Mouse (Mus musculus) lung, postnatal 25 days (tissue): Measurements from ENCODE around the gene Rars2.
A peak's percentile ranks its signal among the peaks of the same experiment; 100 is the strongest.

Experiments used
- DNase-seq: peaks from one replicate; pipeline ENCODE4 v3.0.0; 2022; ENCODE audit warnings: low spot score

Rars2 gene

GRCm38 (mm10) chr4:34640731-34641130 lies 26.0 kb downstream of the Rars2 start:
- DNase-seq: no peak

- DNase-seq: no peak
Measured at GRCm38 (mm10) chr4:34644779-34645178, 30.0 kb downstream of the Rars2 start.

GRCm38 (mm10) chr4:34653179-34653578 lies 38.4 kb downstream of the Rars2 start:
- DNase-seq: no peak

GRCm38 (mm10) chr4:34656101-34656500 lies 41.3 kb downstream of the Rars2 start:
- DNase-seq: no peak

- DNase-seq: no peak
Measured at GRCm38 (mm10) chr4:34659012-34659411, 44.3 kb downstream of the Rars2 start.

DNA sequence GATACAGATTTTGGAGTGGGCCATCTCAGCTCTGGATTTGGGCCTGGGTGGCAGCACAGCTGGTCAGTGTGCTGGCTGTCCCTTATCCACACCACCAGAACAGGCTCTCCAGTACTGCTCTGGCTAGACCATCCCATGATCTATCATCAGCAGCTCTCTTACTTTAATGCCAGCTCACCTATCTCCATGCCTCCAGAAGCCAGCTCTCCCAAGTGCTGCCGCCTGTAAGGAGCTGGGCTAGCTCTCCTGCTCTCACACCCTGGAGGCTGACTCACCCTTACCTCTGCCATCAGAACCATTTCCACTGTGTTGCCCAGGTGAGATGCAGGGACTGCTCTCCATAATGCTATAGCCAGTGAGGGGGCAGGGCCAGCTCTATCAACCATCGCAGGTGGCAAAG lies 46.8 kb downstream of the Rars2 start:
- no peak for DNase-seq

DNA sequence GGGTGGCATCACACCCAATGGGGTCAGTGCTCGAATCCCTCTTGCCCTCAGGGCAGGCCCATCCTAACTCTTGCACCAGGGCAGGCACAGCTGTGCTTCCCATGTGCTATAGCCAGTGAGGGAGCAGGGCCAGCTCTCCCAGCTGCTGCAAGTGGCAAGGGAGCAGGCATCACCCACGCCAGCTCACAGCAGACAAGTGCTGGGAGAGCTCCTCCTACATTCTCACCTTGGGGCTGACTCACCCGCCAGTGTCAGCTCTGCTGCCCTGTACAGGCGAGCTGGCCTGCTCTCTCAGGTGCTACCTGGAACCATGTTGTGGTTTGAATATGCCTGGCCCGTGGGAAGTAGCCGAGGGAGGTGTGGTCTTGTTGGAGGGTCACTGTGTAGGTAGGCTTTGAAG lies 47.2 kb downstream of the Rars2 start:
- DNase-seq: no peak

- no peak for DNase-seq
Measured at GRCm38 (mm10) chr4:34667923-34668322, 53.2 kb downstream of the Rars2 start.

DNA sequence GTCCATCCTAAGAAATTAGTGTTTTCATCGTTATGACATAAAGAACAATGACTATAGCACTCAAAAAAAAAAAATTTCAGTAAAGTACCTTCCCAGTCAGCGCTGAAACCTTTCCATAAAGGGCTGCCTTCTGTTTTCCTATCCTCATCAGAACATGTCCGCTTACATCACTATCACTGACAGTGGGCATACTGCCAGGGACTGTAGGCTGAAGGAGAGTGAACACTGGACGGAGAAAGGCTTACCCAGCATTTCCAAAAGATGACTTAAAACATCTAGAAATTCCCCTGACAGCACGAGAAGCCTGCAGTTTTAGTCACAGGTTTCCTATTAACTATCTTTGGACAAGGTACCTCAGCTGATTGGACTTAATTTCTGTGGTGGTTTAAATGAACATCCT lies 59.0 kb downstream of the Rars2 start:
- no peak for DNase-seq

DNA sequence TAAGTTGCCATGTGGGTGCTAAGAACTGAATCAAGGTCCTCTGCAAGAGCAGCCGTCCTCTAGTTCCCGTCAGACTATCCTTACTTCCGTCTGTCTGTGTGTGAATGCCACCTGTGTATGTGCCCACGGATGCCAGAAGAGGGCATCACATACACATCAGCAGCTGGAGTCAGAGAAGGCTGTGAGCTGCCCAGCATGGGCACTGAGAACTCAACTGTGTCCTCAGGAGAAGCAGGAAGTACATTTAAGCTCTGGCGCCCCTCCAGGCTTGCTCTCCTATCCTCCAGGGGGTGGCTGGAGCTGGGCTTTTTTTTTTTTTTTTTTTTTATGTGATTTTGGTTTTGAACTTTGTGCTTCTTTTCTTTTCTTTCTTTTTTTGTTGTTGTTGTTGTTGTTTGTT lies 65.8 kb downstream of the Rars2 start:
- DNase-seq: no peak

GRCm38 (mm10) chr4:34686874-34687567 lies 72.3 kb downstream of the Rars2 start, which contains the start of gene Slc35a1:
Slc35a1 (minus strand) TSS chr4:34687438.
- DNase-seq: peak; percentile 93

GRCm38 (mm10) chr4:34688021-34688420 lies 73.3 kb downstream of the Rars2 start:
- DNase-seq: no peak

DNA sequence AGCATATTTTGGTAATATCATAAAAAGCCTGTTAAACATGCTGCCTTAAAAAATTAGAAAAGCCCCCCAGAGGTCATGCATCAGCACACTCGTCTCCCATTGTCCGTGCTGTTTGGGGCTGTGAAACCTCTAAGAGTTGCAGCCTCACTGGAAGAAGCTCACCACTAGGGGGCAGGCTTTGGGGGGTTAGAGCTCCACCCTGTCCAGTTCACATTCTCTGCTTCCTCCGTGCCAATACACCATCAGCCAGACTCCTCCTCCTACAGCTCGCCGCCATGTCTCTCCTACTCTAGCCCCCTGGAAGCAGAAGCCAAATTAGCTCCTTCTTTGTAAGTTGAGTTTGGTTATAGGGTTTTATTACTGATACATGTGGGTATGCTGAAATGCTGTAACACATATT lies 86.8 kb downstream of the Rars2 start:
- DNase-seq: peak; percentile 66

DNA sequence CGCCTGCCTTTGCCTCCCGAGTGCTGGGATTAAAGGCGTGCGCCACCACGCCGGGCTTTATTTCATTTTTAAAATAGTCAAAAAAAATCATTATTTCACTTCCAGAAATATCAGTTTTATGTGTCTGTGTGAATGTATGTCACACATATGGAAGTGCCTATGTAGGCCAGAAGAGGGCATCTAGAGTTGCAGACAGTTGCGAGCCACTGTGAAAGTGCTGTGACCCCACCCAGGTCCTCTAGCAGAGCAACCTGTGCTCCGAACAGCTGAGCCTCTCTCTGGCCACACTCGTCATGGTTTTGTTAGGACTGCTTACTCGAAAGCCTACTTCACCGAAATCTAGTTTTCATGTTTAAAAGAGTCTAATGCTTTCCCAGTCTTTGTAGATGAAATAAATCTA lies 87.5 kb downstream of the Rars2 start:
- no peak for DNase-seq

- no peak for DNase-seq
Measured at GRCm38 (mm10) chr4:34703029-34703428, 88.3 kb downstream of the Rars2 start.

DNA sequence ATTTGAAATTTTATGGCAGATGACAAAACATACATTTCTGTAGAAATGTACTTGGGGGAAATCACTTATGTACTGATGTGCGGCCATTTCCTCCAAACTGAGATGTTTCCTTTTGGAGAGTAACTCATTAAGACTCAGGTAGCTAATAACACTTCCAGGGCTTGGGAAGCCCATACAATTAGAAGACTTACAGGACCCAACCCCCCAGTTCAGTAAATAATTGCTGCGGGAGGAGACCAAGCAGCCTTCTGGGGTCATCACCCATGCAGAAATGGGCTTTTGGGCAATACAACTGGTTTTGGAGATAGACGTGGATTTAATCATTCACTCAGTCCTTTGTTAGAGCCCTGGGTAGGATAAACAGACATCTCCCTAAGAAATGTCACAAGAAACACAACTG lies 92.5 kb downstream of the Rars2 start:
- no peak for DNase-seq

DNA sequence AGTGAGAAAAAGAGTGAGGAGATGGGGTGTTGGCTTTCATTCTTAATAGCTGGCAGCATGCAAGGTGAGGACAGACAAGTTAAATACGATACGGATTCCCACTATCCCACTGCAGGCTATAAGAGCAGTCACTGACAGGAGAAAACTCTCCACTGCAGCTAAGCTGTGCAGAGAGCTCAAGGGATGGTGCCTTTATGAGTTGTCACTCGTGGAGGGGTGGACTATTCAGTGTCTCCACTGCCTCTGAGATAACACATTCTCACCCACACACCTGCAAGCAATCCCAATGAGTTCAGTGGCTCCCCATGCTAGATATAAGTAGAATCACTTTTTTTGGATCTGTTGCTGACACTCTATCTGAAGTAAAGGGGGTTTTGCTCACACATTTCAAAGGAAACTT lies 93.4 kb downstream of the Rars2 start:
- DNase-seq: no peak
